Mouse (Mus musculus) heart, adult 8-10 months (tissue): ENCODE data around the gene Snap47. TPM values are rescaled to one million over a fixed set of nuclear protein-coding genes. Genes with fewer than 3 reads are reported as not detected.
A peak's percentile ranks its signal among the peaks of the same experiment; 100 is the strongest.

Experiments
- DNase-seq: peaks from one replicate; pipeline ENCODE4 v3.0.0; 2022; ENCODE audit warnings: low spot score
- total RNA-seq, 4 experiments: library from RNA; stranded (reverse); gene quantifications; 2 replicates each; pipeline ENCODE4 v1.2.4; 2022

Snap47 gene
- total RNA-seq, 4 experiments from 2014 or later, result 41.5 to 52.6 (median 44.8) TPM

DNA sequence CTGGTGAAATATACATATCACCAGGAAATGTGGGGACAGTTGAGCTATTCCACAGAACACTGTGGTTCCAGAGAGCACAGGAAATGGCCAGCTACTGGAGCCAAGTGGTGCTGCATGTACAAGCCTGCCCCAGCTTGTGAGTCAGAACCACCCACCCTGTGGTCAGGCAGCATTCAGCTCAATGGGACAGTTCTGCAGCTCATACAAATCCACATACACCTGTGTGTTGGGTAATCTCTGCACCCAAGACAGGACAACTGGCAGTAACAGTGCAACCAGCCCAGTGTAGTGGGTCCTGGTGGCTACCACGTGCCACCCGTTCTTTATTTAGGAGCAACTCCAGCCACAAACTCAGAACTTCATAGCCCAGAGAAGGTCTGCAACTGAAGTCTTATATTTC lies 29.0 kb downstream of the Snap47 start:
- DNase-seq, result peak; percentile 24

GRCm38 (mm10) chr11:59421436-59421835 lies 29.6 kb downstream of the Snap47 start:
- no peak for DNase-seq

GRCm38 (mm10) chr11:59418708-59419107 lies 32.3 kb downstream of the Snap47 start:
- no peak for DNase-seq

DNA sequence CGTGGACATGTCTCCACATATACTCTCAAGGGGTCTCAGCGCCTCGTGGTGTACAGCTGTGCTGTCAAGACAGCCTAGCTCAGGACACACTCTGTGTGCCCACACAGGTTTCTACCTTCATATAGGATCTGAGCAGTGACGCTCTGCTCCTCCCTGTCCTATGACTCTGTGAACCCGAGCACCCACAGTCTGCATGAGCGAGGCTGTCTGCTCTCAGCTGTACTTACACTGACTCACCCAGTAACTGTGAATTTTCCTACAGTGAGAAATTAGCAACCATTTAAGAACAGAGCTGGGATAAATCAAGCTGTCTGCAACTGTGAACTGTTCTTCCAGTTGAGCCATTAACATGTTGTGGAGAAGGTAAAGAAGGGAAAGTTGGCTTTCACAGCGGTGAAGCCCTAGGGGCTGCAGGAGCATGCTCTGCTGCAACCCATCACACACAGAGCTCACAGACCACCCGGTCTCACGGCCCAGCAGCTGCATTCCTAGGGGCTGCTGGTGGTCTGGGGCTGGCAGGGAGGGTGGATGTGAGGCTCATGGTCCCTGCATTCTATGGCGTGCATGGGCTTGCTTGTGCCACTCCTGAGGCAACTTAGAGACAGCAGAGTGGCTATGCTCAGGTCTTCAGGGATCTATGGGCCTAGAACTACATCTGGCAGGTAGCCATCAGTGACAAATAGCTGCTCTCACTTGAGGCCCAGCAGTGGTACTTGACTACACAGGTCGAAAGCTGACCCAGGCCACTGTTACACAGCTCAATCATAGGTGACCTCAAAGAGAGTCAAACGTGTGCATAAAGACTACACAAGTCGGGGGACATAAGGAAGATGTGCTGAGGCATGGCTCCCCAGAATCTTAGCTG lies 37.8 kb downstream of the Snap47 start:
- no peak for DNase-seq

DNA sequence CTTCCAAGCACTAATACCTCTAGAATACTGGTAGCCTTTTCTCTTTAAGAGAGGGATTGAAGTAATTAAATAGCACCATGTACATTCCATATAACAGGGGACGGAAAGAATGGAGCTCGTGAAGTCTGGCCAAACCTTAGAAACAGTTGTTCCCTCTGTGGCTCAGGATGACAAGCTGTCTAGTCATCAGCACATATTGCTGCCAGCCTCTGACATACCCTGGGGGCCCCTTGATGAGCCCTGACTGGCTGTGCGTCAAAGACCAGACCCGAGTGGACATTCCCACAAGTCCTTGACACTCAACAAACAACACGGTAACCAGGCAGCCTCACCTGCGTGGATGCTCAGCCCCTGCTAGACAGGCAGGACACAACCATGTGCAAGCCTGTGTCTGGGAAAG lies 38.9 kb downstream of the Snap47 start:
- DNase-seq, result no peak

DNA sequence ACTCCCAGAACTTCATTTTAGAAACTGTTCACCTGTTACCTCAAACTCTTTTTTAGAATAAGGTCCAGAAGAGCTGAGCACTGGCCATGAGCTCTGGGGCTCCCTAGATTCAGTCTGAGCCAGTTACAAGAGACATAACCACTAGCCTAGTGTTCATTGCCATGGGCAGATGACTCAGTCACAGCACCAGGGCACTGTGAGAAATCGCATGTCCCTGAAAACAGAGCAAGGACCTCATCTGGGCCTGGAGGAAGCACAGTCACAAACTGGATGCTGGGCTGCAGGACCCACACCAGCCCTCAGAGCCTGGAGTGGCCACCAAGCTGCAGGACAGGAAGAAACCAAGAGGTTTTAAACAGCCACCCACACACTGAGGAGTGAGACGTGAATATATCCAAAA lies 40.1 kb downstream of the Snap47 start:
- no peak for DNase-seq

DNA sequence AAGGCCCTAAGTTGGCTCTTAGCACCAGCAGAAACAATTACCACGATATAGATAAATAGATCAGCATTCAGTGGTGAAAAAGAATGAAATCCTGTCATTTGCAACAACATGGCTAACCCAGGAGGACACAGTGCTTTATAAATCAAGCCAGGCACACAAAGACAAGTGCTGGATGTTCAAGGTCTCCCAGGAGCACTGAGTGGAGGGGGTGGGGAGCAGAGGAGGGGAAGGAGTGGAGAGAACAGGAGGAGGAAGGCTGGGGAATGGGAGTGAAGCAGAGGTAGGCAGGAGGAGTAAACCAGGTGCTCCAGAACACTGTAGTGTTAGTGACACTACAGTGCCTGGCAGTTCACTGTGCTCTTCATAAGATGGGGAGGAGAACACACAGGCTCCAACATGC lies 45.2 kb downstream of the Snap47 start:
- DNase-seq, result no peak

- no peak for DNase-seq
Measured at GRCm38 (mm10) chr11:59400876-59401275, 50.1 kb downstream of the Snap47 start.

GRCm38 (mm10) chr11:59399830-59400229 lies 51.2 kb downstream of the Snap47 start:
- no peak for DNase-seq

DNA sequence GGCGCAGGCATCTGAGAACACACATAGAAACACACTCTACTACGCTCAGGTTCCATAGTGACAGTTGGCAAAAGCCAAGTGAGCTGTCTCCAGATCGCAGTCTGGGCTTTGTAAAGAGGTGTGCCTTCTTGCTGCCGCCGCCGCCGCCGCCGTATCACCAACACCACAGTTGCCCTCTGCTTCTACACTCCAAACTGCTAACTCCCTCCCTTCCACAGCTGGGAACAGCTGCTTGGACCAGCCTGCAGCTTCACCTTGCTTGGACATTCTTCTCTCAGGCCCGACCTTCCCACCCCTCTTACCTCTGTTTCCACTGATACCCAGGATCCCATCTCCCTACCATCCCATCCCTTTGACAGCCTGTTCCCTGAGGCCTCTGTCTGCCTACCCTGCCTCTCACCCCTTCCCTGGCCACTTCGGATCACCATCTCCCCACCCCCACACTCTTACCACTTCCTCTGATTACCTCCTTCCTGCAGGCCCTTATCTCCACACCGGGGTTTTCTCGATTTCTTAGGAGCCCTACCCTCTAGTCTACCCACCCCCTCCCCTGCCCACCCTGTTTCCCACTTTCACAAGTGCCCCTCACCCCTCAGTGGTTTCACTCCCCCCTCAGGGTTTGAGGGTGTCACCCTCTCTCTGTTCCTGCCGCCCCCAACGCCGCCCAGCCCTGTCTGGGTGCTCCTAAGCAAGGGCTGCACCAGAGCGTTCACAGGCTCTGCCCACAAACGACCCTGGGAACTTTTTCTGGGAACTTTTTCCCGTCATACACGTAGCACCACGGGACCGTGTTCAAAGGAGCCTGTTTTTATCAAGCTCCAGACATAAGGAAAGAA lies 53.2 kb downstream of the Snap47 start:
- DNase-seq, result no peak

GRCm38 (mm10) chr11:59394451-59394850 lies 56.5 kb downstream of the Snap47 start:
- DNase-seq, result no peak

DNA sequence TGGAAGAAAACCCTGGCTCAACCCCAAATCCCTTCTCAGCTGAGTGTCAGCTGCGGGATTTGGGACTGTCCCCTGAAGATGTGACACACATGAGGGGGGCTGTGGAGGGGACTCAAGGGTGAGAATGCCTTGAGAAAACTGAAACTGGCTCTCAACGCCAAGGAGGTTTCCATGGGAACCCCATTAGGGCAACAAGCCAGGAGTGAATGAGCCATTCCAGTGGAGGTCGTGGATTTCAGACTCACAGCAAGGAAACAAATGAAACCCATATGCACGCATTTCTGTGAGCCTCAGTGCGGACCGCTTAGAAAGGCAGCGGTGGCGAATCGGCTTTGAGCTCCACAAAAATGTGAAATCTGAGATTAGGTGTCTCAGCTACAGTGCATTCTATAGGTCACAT lies 57.4 kb downstream of the Snap47 start:
- DNase-seq, result no peak

GRCm38 (mm10) chr11:59392300-59392699 lies 58.7 kb downstream of the Snap47 start:
- no peak for DNase-seq

- DNase-seq, result no peak
Measured at GRCm38 (mm10) chr11:59390470-59390869, 60.5 kb downstream of the Snap47 start.

- DNase-seq, result no peak
Measured at GRCm38 (mm10) chr11:59389617-59390016, 61.4 kb downstream of the Snap47 start.

DNA sequence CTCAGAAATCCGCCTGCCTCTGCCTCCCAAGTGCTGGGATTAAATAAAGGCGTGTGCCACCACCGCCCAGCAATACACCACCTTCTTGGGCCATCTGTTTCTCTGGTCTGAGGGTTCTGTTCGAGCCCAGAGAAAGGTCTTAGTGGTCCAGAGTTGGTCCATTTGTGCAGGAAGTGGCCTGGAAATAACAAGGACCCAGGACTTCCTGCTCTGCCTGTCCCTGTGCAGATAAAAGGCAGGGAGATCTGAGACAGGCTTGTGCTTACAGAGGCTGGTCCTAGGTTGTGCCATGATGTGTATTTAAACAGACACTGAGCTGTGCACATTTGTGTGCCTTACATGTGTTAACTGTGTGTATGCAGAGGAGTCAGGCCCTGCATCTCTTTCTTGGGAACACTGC lies 62.2 kb downstream of the Snap47 start:
- DNase-seq, result no peak

GRCm38 (mm10) chr11:59387471-59387870 lies 63.5 kb downstream of the Snap47 start:
- DNase-seq, result no peak

DNA sequence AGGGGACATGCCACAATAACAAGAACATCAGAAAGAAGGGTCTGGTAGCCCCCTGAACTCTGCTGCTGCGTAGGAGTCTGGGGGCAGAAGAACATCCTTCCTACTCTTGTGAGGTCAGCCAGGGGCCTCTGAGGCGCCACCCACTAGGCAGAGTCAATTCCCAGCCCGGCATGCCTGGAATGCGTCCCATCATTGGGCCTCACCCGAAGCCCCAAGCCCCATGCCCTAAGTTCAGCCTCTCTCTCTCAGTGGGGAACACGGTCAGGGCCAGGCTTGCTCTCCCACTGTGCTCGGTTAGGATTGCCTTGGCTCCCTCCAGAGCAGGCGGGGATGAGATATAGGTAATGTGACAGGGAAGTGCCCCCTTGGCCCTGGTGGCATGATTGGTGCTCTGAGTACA lies 65.9 kb downstream of the Snap47 start:
- no peak for DNase-seq

- DNase-seq, result no peak
Measured at GRCm38 (mm10) chr11:59384441-59384959, 66.5 kb downstream of the Snap47 start.

- DNase-seq, result no peak
Measured at GRCm38 (mm10) chr11:59379547-59379946, 71.4 kb downstream of the Snap47 start.

DNA sequence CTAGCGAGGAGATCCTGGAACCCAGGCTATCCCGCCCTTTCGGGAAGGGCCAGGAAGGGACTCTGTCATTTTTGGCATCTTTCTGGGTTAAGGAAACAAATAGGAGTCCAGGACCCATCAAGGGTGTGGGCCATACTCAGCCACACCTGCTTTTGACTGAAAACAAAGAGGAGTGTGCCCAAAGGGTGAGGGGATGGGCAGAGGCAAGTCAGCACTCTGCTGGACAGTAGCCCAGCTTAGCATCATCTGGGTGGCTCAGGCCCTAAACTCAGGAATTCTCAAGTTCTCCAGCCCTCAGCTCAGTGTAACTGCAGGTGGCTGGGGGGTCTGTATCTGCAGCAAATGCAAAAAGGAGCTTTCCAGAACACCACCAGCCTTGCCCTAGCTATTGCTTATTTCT lies 73.0 kb downstream of the Snap47 start:
- no peak for DNase-seq

DNA sequence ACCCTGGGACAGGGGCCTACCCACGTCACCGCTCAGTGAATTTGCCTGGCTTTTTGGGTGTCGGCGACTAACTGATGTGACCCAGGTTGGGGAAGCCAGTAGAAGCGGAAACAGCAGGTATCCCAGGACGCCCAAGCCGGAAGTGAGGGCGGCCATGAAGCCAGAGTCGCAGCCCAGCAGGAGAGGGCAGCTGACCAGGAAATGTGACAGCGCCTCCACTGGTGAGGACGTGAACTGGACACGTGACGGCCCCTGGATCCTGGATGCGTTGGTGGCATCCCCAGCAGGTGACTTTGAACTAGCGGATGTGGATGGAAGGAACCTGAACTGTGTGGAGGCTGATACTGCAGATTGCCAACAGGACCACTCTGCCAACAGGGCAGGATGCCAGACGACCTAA lies 75.5 kb downstream of the Snap47 start, which contains the start of gene Prss38:
TSS of gene Prss38 (minus strand) at position 183 of the 400 bp plus-strand sequence.
- no peak for DNase-seq
